Mouse (Mus musculus) ES-Bruce4 (cell line): ENCODE measurements around the gene Gm13276.

Experiments
- CTCF ChIP-seq: IDR thresholded peaks from one replicate; pipeline ENCODE4 v1.8.1; 2011; ENCODE audit warnings: low read depth, low read length
- POLR2A ChIP-seq: IDR thresholded peaks from one replicate; pipeline ENCODE4 v1.8.1; 2011; ENCODE audit warnings: low read length; ENCODE audit not compliant: insufficient read depth

DNA sequence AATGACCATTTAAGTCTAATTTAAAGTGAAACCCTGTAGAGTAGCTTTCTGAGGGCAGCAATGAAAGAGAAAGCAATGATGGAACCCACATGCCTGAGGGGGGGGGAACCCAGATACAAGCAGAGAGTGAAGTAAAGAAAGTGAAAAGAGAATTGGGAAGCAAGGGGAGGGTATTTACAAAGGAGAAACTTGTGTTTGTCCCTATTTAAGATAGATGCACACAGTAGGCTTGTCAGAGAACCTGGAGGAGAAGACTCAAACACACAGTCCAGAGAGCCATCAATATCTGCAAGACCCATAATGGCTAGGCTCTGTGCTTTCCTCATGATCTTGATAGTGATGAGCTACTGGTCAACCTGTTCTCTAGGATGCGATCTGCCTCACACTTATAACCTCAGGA lies 34.1 kb downstream of the Gm13276 start, which contains the start of gene Ifna11:
- no peak for TF ChIP-seq POLR2A
- TF ChIP-seq CTCF: no peak
